Mouse (Mus musculus): ENCODE measurements at regions not wholly inside any gene's neighbourhood (a gene's known extent, or its start where the extent isn't known, plus 50 kb on each side); places are given as distances from the start of the nearest gene placed in this dataset.
"Not testable (repeated sequence)": the region's sequence is repeated elsewhere in the genome, so short reads cannot be mapped to it uniquely, and the experiment has no call there.

GRCm38 (mm10) chrX:50566345-50566744, 138.0 kb upstream of the Olfr1324 start:
- Histone ChIP-seq H3K4me2 (ENCODE audit: low read depth, low read length) (no peak overlapping the region), H3K4me1 (ENCODE audit: control insufficient read depth, insufficient read depth, low read length) (no peaks in the 10 kb centered on the region), H3K9ac (replicated peaks; ENCODE audit: low read depth, low read length) (no peak overlapping the region), H3K27me3 (ENCODE audit: control insufficient read depth, insufficient read depth, low read length) (no peaks in the 10 kb centered on the region), H3K27ac (ENCODE audit: low read depth, low read length) (no peak overlapping the region), H3K9me3 (ENCODE audit: control insufficient read depth, low read length) (no peaks in the 10 kb centered on the region), H3K36me3 (ENCODE audit: control insufficient read depth, insufficient read depth, low read length) (no peaks in the 10 kb centered on the region), H3K4me3 (ENCODE audit: low read depth, low read length) (no peak overlapping the region)
- WGBS, result 74% methylated on average over 5 of the region's 5 CpGs
- 0 out of 2 replicates have a peak, but pooled peaks have one; percentile 41 for ATAC-seq (ENCODE audit: low read depth)

GRCm38 (mm10) chrX:50565031-50565430, 136.7 kb upstream of the Olfr1324 start:
- not testable (repeated sequence) for H3K9me3 ChIP-seq (ENCODE audit: control insufficient read depth, low read length); H3K4me3 ChIP-seq (ENCODE audit: low read depth, low read length); H3K27ac ChIP-seq (ENCODE audit: low read depth, low read length); H3K4me1 ChIP-seq (ENCODE audit: control insufficient read depth, insufficient read depth, low read length); H3K27me3 ChIP-seq (ENCODE audit: control insufficient read depth, insufficient read depth, low read length); ATAC-seq (ENCODE audit: low read depth); H3K9ac ChIP-seq (replicated peaks; ENCODE audit: low read depth, low read length); H3K4me2 ChIP-seq (ENCODE audit: low read depth, low read length); H3K36me3 ChIP-seq (ENCODE audit: control insufficient read depth, insufficient read depth, low read length)
- WGBS, result 93% methylated on average over 5 of the region's 5 CpGs

GRCm38 (mm10) chrX:50560915-50561314, 132.6 kb upstream of the Olfr1324 start:
- Histone ChIP-seq H3K9me3 (ENCODE audit: control insufficient read depth, low read length) (no peaks in the 10 kb centered on the region), H3K27ac (ENCODE audit: low read depth, low read length) (no peak overlapping the region), H3K36me3 (ENCODE audit: control insufficient read depth, insufficient read depth, low read length) (no peaks in the 10 kb centered on the region), H3K4me2 (ENCODE audit: low read depth, low read length) (no peak overlapping the region), H3K9ac (replicated peaks; ENCODE audit: low read depth, low read length) (no peak overlapping the region), H3K4me1 (ENCODE audit: control insufficient read depth, insufficient read depth, low read length) (no peaks in the 10 kb centered on the region), H3K4me3 (ENCODE audit: low read depth, low read length) (no peak overlapping the region), H3K27me3 (ENCODE audit: control insufficient read depth, insufficient read depth, low read length) (no peaks in the 10 kb centered on the region)
- no peak for ATAC-seq (ENCODE audit: low read depth)
- 58% methylated on average over 2 of the region's 2 CpGs for WGBS

GRCm38 (mm10) chrX:50550297-50550696, 122.0 kb upstream of the Olfr1324 start:
- peak; percentile 58; the same call in 1 of the 2 replicates for ATAC-seq (ENCODE audit: low read depth)
- Histone ChIP-seq H3K36me3 (ENCODE audit: control insufficient read depth, insufficient read depth, low read length) (no peaks in the 10 kb centered on the region), H3K4me1 (ENCODE audit: control insufficient read depth, insufficient read depth, low read length) (no peaks in the 10 kb centered on the region), H3K4me3 (ENCODE audit: low read depth, low read length) (peak overlapping the region; percentile 30), H3K4me2 (ENCODE audit: low read depth, low read length) (peak overlapping the region; percentile 31; the same call in 1 of the 2 replicates), H3K9me3 (ENCODE audit: control insufficient read depth, low read length) (no peaks in the 10 kb centered on the region), H3K27me3 (ENCODE audit: control insufficient read depth, insufficient read depth, low read length) (no peaks in the 10 kb centered on the region), H3K9ac (replicated peaks; ENCODE audit: low read depth, low read length) (no peak overlapping the region), H3K27ac (ENCODE audit: low read depth, low read length) (no peak overlapping the region)
- WGBS, result 65% methylated on average over 10 of the region's 10 CpGs

GRCm38 (mm10) chrX:50549713-50550112, 121.4 kb upstream of the Olfr1324 start:
- Histone ChIP-seq H3K4me3 (ENCODE audit: low read depth, low read length) (peak overlapping the region; percentile 30), H3K27ac (ENCODE audit: low read depth, low read length) (no peak overlapping the region), H3K4me1 (ENCODE audit: control insufficient read depth, insufficient read depth, low read length) (no peaks in the 10 kb centered on the region), H3K4me2 (ENCODE audit: low read depth, low read length) (peak overlapping the region; percentile 31; the same call in 1 of the 2 replicates), H3K27me3 (ENCODE audit: control insufficient read depth, insufficient read depth, low read length) (no peaks in the 10 kb centered on the region), H3K36me3 (ENCODE audit: control insufficient read depth, insufficient read depth, low read length) (no peaks in the 10 kb centered on the region), H3K9me3 (ENCODE audit: control insufficient read depth, low read length) (no peaks in the 10 kb centered on the region), H3K9ac (replicated peaks; ENCODE audit: low read depth, low read length) (no peak overlapping the region)
- peak; percentile 71 for ATAC-seq (ENCODE audit: low read depth)
- 79% methylated on average over 3 of the region's 3 CpGs for WGBS

GRCm38 (mm10) chrX:50537785-50538159, 109.5 kb upstream of the Olfr1324 start:
- 55% methylated on average over 4 of the region's 4 CpGs for WGBS
- not testable (repeated sequence) for H3K9me3 ChIP-seq (ENCODE audit: control insufficient read depth, low read length); ATAC-seq (ENCODE audit: low read depth); H3K27ac ChIP-seq (ENCODE audit: low read depth, low read length); H3K4me1 ChIP-seq (ENCODE audit: control insufficient read depth, insufficient read depth, low read length); H3K36me3 ChIP-seq (ENCODE audit: control insufficient read depth, insufficient read depth, low read length); H3K27me3 ChIP-seq (ENCODE audit: control insufficient read depth, insufficient read depth, low read length)
- Histone ChIP-seq H3K9ac (replicated peaks; ENCODE audit: low read depth, low read length) (0 out of 2 replicates have a peak overlapping the region, but pooled peaks have one; percentile 21), H3K4me2 (ENCODE audit: low read depth, low read length) (peak overlapping the region; percentile 18; the same call in 1 of the 2 replicates), H3K4me3 (ENCODE audit: low read depth, low read length) (peak overlapping the region; percentile 33)

GRCm38 (mm10) chrX:50537122-50537784, 109.0 kb upstream of the Olfr1324 start:
- H3K9ac ChIP-seq (replicated peaks; ENCODE audit: low read depth, low read length), result 0 out of 2 replicates have a peak overlapping the region, but pooled peaks have one; percentile 21

GRCm38 (mm10) chrX:50504047-50504446, 75.7 kb upstream of the Olfr1324 start:
- H3K27ac ChIP-seq (ENCODE audit: low read depth, low read length), result no peak overlapping the region
- no peaks in the 10 kb centered on the region for H3K9me3 ChIP-seq (ENCODE audit: control insufficient read depth, low read length)
- H3K4me3 ChIP-seq (ENCODE audit: low read depth, low read length), result no peak overlapping the region
- H3K27me3 ChIP-seq (ENCODE audit: control insufficient read depth, insufficient read depth, low read length), result no peaks in the 10 kb centered on the region
- WGBS, result 29% methylated on average over 3 of the region's 3 CpGs
- no peak overlapping the region for H3K9ac ChIP-seq (replicated peaks; ENCODE audit: low read depth, low read length)
- no peak overlapping the region for H3K4me2 ChIP-seq (ENCODE audit: low read depth, low read length)
- ATAC-seq (ENCODE audit: low read depth), result no peak
- H3K36me3 ChIP-seq (ENCODE audit: control insufficient read depth, insufficient read depth, low read length), result no peaks in the 10 kb centered on the region
- no peaks in the 10 kb centered on the region for H3K4me1 ChIP-seq (ENCODE audit: control insufficient read depth, insufficient read depth, low read length)

More at GRCm38 (mm10) chrX:50537122-50537784, 109.0 kb upstream of the Olfr1324 start:
- no peaks in the 10 kb centered on the region for H3K4me1 ChIP-seq (ENCODE audit: control insufficient read depth, insufficient read depth, low read length)
- ATAC-seq (ENCODE audit: low read depth), result peak; percentile 61
- 47% methylated on average over 19 of the region's 19 CpGs for WGBS
- H3K4me3 ChIP-seq (ENCODE audit: low read depth, low read length), result peak overlapping the region; percentile 33
- H3K27me3 ChIP-seq (ENCODE audit: control insufficient read depth, insufficient read depth, low read length), result no peaks in the 10 kb centered on the region
- H3K9me3 ChIP-seq (ENCODE audit: control insufficient read depth, low read length), result no peaks in the 10 kb centered on the region
- no peaks in the 10 kb centered on the region for H3K36me3 ChIP-seq (ENCODE audit: control insufficient read depth, insufficient read depth, low read length)
- no peak overlapping the region for H3K27ac ChIP-seq (ENCODE audit: low read depth, low read length)
- peak overlapping the region; percentile 18; the same call in 1 of the 2 replicates for H3K4me2 ChIP-seq (ENCODE audit: low read depth, low read length)

- H3K4me3 ChIP-seq (ENCODE audit: low read depth, low read length), result no peak overlapping the region
- no peak overlapping the region for H3K4me2 ChIP-seq (ENCODE audit: low read depth, low read length)
- no peak overlapping the region for H3K27ac ChIP-seq (ENCODE audit: low read depth, low read length)
- no peaks in the 10 kb centered on the region for H3K27me3 ChIP-seq (ENCODE audit: control insufficient read depth, insufficient read depth, low read length)
- H3K4me1 ChIP-seq (ENCODE audit: control insufficient read depth, insufficient read depth, low read length), result no peaks in the 10 kb centered on the region
- no peaks in the 10 kb centered on the region for H3K9me3 ChIP-seq (ENCODE audit: control insufficient read depth, low read length)
- 27% methylated on average over 1 of the region's 1 CpGs for WGBS
- no peak overlapping the region for H3K9ac ChIP-seq (replicated peaks; ENCODE audit: low read depth, low read length)
- no peak for ATAC-seq (ENCODE audit: low read depth)
- H3K36me3 ChIP-seq (ENCODE audit: control insufficient read depth, insufficient read depth, low read length), result no peaks in the 10 kb centered on the region
Measured at GRCm38 (mm10) chrX:50501181-50501580, 72.9 kb upstream of the Olfr1324 start.

Measured in neural tube, embryonic 14.5 days (tissue).